Mouse (Mus musculus): ENCODE measurements around the gene Ccl4. TPM values are rescaled to one million over a fixed set of nuclear protein-coding genes. Genes with fewer than 3 reads are reported as not detected.

Ccl4 gene
- 0.59 and 1.3 TPM in 2 replicates for polyA plus RNA-seq (2014; fragmentation: Nextera tagmentation; extraction: Ambion mirVana)

- WGBS: 67% methylated on average over 6 of the region's 6 CpGs
- Histone ChIP-seq H3K27ac (ENCODE audit: low read depth) (no peak within 1 kb of the TSS), H3K4me3 (ENCODE audit: low read depth, low read length) (no peak within 1 kb of the TSS), H3K27me3 (ENCODE audit: insufficient read depth, low read length) (no peaks in the 10 kb centered on the region), H3K9ac (no peak within 1 kb of the TSS), H3K9me3 (ENCODE audit: low read depth, low read length) (no peaks in the 10 kb centered on the region), H3K4me2 (no peak within 1 kb of the TSS), H3K4me1 (ENCODE audit: insufficient read depth) (no peaks in the 10 kb centered on the region), H3K36me3 (ENCODE audit: insufficient read depth) (no peaks in the 10 kb centered on the region)
- no peak for DNase-seq
- TF ChIP-seq CTCF (IDR thresholded peaks at IDR 0.05; ENCODE audit: low read depth): no peak
- ATAC-seq (ENCODE audit: insufficient read depth): no peak
Observed at GRCm38 (mm10) chr11:83662204-83662603, at the start of gene Ccl4. Gene Ccl4, plus strand, starts transcription at chr11:83662584.

GRCm38 (mm10) chr11:83616586-83616985, 45.8 kb upstream of the Ccl4 start:
- WGBS: 76% methylated on average over 1 of the region's 1 CpGs
- no peak for ATAC-seq (ENCODE audit: insufficient read depth)
- no peak for DNase-seq
- Histone ChIP-seq H3K4me1 (ENCODE audit: insufficient read depth) (no peaks in the 10 kb centered on the region), H3K27ac (ENCODE audit: low read depth) (no peak overlapping the region), H3K27me3 (ENCODE audit: insufficient read depth, low read length) (no peaks in the 10 kb centered on the region), H3K36me3 (ENCODE audit: insufficient read depth) (no peaks in the 10 kb centered on the region), H3K9ac (no peak overlapping the region; the same call in 1 of the 2 replicates), H3K4me3 (ENCODE audit: low read depth, low read length) (no peak overlapping the region), H3K4me2 (no peak overlapping the region), H3K9me3 (ENCODE audit: low read depth, low read length) (no peaks in the 10 kb centered on the region)
- no peak for TF ChIP-seq CTCF (IDR thresholded peaks at IDR 0.05; ENCODE audit: low read depth)

GRCm38 (mm10) chr11:83618238-83618637, 44.1 kb upstream of the Ccl4 start:
- WGBS: 74% methylated on average over 5 of the region's 5 CpGs
- H3K36me3 ChIP-seq (ENCODE audit: insufficient read depth): no peaks in the 10 kb centered on the region
- no peak for TF ChIP-seq CTCF (IDR thresholded peaks at IDR 0.05; ENCODE audit: low read depth)

GRCm38 (mm10) chr11:83619037-83619436, 43.3 kb upstream of the Ccl4 start:
- Histone ChIP-seq H3K9me3 (ENCODE audit: low read depth, low read length) (no peaks in the 10 kb centered on the region), H3K9ac (no peak overlapping the region), H3K4me3 (ENCODE audit: low read depth, low read length) (no peak overlapping the region), H3K4me1 (ENCODE audit: insufficient read depth) (no peaks in the 10 kb centered on the region), H3K27ac (ENCODE audit: low read depth) (no peak overlapping the region), H3K27me3 (ENCODE audit: insufficient read depth, low read length) (no peaks in the 10 kb centered on the region), H3K4me2 (no peak overlapping the region), H3K36me3 (ENCODE audit: insufficient read depth) (no peaks in the 10 kb centered on the region)
- ATAC-seq (ENCODE audit: insufficient read depth) (no peak), DNase-seq (no peak)
- 87% methylated on average over 1 of the region's 1 CpGs for WGBS
- TF ChIP-seq CTCF (IDR thresholded peaks at IDR 0.05; ENCODE audit: low read depth): no peak

More at GRCm38 (mm10) chr11:83618238-83618637, 44.1 kb upstream of the Ccl4 start:
- no peak overlapping the region for H3K9ac ChIP-seq
- H3K27ac ChIP-seq (ENCODE audit: low read depth): no peak overlapping the region
- no peak for DNase-seq
- no peak for ATAC-seq (ENCODE audit: insufficient read depth)
- no peak overlapping the region for H3K4me2 ChIP-seq
- no peak overlapping the region for H3K4me3 ChIP-seq (ENCODE audit: low read depth, low read length)
- H3K27me3 ChIP-seq (ENCODE audit: insufficient read depth, low read length): no peaks in the 10 kb centered on the region
- no peaks in the 10 kb centered on the region for H3K9me3 ChIP-seq (ENCODE audit: low read depth, low read length)
- H3K4me1 ChIP-seq (ENCODE audit: insufficient read depth): no peaks in the 10 kb centered on the region

- Histone ChIP-seq H3K4me3 (ENCODE audit: low read depth, low read length) (no peak overlapping the region), H3K4me2 (no peak overlapping the region), H3K27me3 (ENCODE audit: insufficient read depth, low read length) (no peaks in the 10 kb centered on the region), H3K9me3 (ENCODE audit: low read depth, low read length) (no peaks in the 10 kb centered on the region), H3K27ac (ENCODE audit: low read depth) (no peak overlapping the region), H3K9ac (no peak overlapping the region), H3K36me3 (ENCODE audit: insufficient read depth) (no peaks in the 10 kb centered on the region), H3K4me1 (ENCODE audit: insufficient read depth) (no peaks in the 10 kb centered on the region)
- no peak for TF ChIP-seq CTCF (IDR thresholded peaks at IDR 0.05; ENCODE audit: low read depth)
- no peak for ATAC-seq (ENCODE audit: insufficient read depth)
- DNase-seq: no peak
- WGBS: 85% methylated on average over 3 of the region's 3 CpGs
Observed at GRCm38 (mm10) chr11:83623586-83623985, 38.8 kb upstream of the Ccl4 start.

- Histone ChIP-seq H3K36me3 (ENCODE audit: insufficient read depth) (no peaks in the 10 kb centered on the region), H3K27me3 (ENCODE audit: insufficient read depth, low read length) (no peaks in the 10 kb centered on the region), H3K9me3 (ENCODE audit: low read depth, low read length) (no peaks in the 10 kb centered on the region), H3K4me2 (no peak overlapping the region), H3K27ac (ENCODE audit: low read depth) (no peak overlapping the region), H3K9ac (no peak overlapping the region), H3K4me1 (ENCODE audit: insufficient read depth) (no peaks in the 10 kb centered on the region), H3K4me3 (ENCODE audit: low read depth, low read length) (no peak overlapping the region)
- no peak for TF ChIP-seq CTCF (IDR thresholded peaks at IDR 0.05; ENCODE audit: low read depth)
- 80% methylated on average over 9 of the region's 9 CpGs for WGBS
- ATAC-seq (ENCODE audit: insufficient read depth): no peak
- no peak for DNase-seq
Observed at GRCm38 (mm10) chr11:83628808-83629207, 33.6 kb upstream of the Ccl4 start.

GRCm38 (mm10) chr11:83630630-83631029, 31.8 kb upstream of the Ccl4 start:
- 85% methylated on average over 1 of the region's 1 CpGs for WGBS
- ATAC-seq (ENCODE audit: insufficient read depth) (no peak), DNase-seq (no peak)
- no peaks in the 10 kb centered on the region for H3K4me1 ChIP-seq (ENCODE audit: insufficient read depth)
- no peak overlapping the region for H3K4me3 ChIP-seq (ENCODE audit: low read depth, low read length)
- no peak overlapping the region for H3K4me2 ChIP-seq
- no peak for TF ChIP-seq CTCF (IDR thresholded peaks at IDR 0.05; ENCODE audit: low read depth)
- H3K27me3 ChIP-seq (ENCODE audit: insufficient read depth, low read length): no peaks in the 10 kb centered on the region
- no peak overlapping the region for H3K27ac ChIP-seq (ENCODE audit: low read depth)
- H3K9me3 ChIP-seq (ENCODE audit: low read depth, low read length): no peaks in the 10 kb centered on the region
- no peaks in the 10 kb centered on the region for H3K36me3 ChIP-seq (ENCODE audit: insufficient read depth)
- no peak overlapping the region for H3K9ac ChIP-seq

GRCm38 (mm10) chr11:83631065-83631464, 31.3 kb upstream of the Ccl4 start:
- WGBS: 57% methylated on average over 2 of the region's 2 CpGs
- H3K9me3 ChIP-seq (ENCODE audit: low read depth, low read length): no peaks in the 10 kb centered on the region
- H3K36me3 ChIP-seq (ENCODE audit: insufficient read depth): no peaks in the 10 kb centered on the region
- no peak for TF ChIP-seq CTCF (IDR thresholded peaks at IDR 0.05; ENCODE audit: low read depth)
- no peaks in the 10 kb centered on the region for H3K4me1 ChIP-seq (ENCODE audit: insufficient read depth)
- ATAC-seq (ENCODE audit: insufficient read depth) (no peak), DNase-seq (no peak)
- H3K27me3 ChIP-seq (ENCODE audit: insufficient read depth, low read length): no peaks in the 10 kb centered on the region
- H3K4me2 ChIP-seq: no peak overlapping the region
- no peak overlapping the region for H3K27ac ChIP-seq (ENCODE audit: low read depth)
- no peak overlapping the region for H3K4me3 ChIP-seq (ENCODE audit: low read depth, low read length)
- H3K9ac ChIP-seq: no peak overlapping the region

Data from lung, embryonic 14.5 days (tissue).